ENCODE assay signal across 36 mouse cellular contexts in the genomic region with DNA sequence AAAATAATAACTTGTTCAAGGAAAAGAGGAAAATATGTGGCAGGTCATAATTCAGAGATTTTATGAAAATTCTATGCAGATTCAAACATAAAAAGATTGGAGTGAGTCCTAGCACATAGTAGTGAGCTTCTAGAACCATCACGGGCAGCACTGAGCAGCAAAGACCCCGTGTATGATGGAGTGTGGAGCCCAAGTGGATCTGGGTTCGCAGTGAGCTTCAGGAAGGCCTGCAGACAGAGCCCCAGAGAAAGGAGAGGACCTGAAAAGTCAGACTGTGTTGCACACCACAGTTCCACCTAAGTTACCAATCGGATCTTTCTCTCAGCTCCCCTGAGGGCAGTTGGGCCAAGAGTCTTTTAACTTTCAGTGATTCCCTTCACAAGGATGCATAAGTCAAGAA. TPM values are rescaled to one million over a fixed set of nuclear protein-coding genes. Genes with fewer than 3 reads are reported as not detected.
"Had no signal": no experiment of that assay in that cellular context is flagged by ENCODE, and none has a peak within 500 bp of the region (broad histone marks: within the 10 kb centered on the region; RNA-seq: fewer than 3 reads in every experiment).

No protein-coding gene starts in this region.

- H3K9me3 ChIP-seq: heart, embryonic 13.5 days; heart, embryonic 15.5 days; hindbrain, embryonic 10.5 days; hindbrain, embryonic 12.5 days; intestine, embryonic 15.5 days; kidney, embryonic 15.5 days; limb, embryonic 10.5 days; limb, embryonic 12.5 days; liver, embryonic 13.5 days had no signal

- H3K9ac ChIP-seq: heart, embryonic 13.5 days; heart, embryonic 15.5 days; hindbrain, embryonic 12.5 days; hindbrain, embryonic 14.5 days; intestine, embryonic 15.5 days; kidney, embryonic 15.5 days; limb, embryonic 12.5 days; liver, embryonic 13.5 days had no signal

- H3K27ac ChIP-seq: heart, embryonic 13.5 days; heart, embryonic 15.5 days; hindbrain, embryonic 10.5 days; hindbrain, embryonic 12.5 days; hindbrain, embryonic 14.5 days; intestine, embryonic 15.5 days; kidney, embryonic 15.5 days; layer of hippocampus, adult 2 months; left cerebral cortex, adult 2 months; limb, embryonic 10.5 days; limb, embryonic 12.5 days; liver, embryonic 13.5 days had no signal

- H3K36me3 ChIP-seq: heart, embryonic 15.5 days; hindbrain, embryonic 10.5 days; hindbrain, embryonic 12.5 days; intestine, embryonic 15.5 days; kidney, embryonic 15.5 days; limb, embryonic 10.5 days; limb, embryonic 12.5 days; liver, embryonic 13.5 days had no signal

- ATAC-seq: forebrain, embryonic 16.5 days; hindbrain, embryonic 16.5 days; inflammation-experienced regulatory T-cells, adult 6 months; intestine, embryonic 15.5 days; intestine, postnatal 0 days had no signal

- H3K4me2 ChIP-seq: heart, embryonic 13.5 days; heart, embryonic 15.5 days; hindbrain, embryonic 12.5 days; hindbrain, embryonic 14.5 days; intestine, embryonic 15.5 days; kidney, embryonic 15.5 days; limb, embryonic 12.5 days; liver, embryonic 11.5 days; liver, embryonic 13.5 days had no signal

- H3K27me3 ChIP-seq: heart, embryonic 13.5 days; heart, embryonic 15.5 days; hindbrain, embryonic 12.5 days; intestine, embryonic 15.5 days; kidney, embryonic 15.5 days; limb, embryonic 12.5 days; liver, embryonic 13.5 days had no signal

- H3K4me1 ChIP-seq: hindbrain, embryonic 12.5 days; limb, embryonic 10.5 days; limb, embryonic 12.5 days; liver, embryonic 13.5 days had no signal

- H3K4me3 ChIP-seq: heart, adult 2 months; heart, embryonic 13.5 days; heart, embryonic 15.5 days; hindbrain, embryonic 10.5 days; hindbrain, embryonic 12.5 days; intestine, embryonic 15.5 days; kidney, embryonic 15.5 days; layer of hippocampus, adult 2 months; left cerebral cortex, adult 2 months; limb, embryonic 10.5 days; limb, embryonic 12.5 days; liver, embryonic 13.5 days had no signal

- DNase-seq: gastrocnemius, postnatal 14 days; heart, adult 2 months; heart, postnatal 14 days; heart, postnatal 4 days; kidney, adult 18-20 months; kidney, adult 9 months; kidney, postnatal 10 days; kidney, postnatal 25 days; liver; liver, embryonic 13.5 days had no signal

RNA-seq across cellular contexts. Expression of a gene that starts 58.8 kb away (rescaled TPM):
- total RNA-seq: gastrocnemius, adult 8-10 months; gastrocnemius, postnatal 14 days; gastrocnemius, postnatal 4 days; granulocyte monocyte progenitor cell, adult 5-6 weeks; heart, adult 2 months; heart, postnatal 14 days; heart, postnatal 4 days; layer of hippocampus, adult 2 months; layer of hippocampus, postnatal 10 days; layer of hippocampus, postnatal 25 days; left cerebral cortex, adult 2 months; left cerebral cortex, postnatal 14 days; left cerebral cortex, postnatal 36 days had no signal
- polyA plus RNA-seq: forebrain, embryonic 16.5 days; frontal cortex, adult 2 months; heart, adult 2 months; heart, embryonic 13.5 days; heart, embryonic 15.5 days; heart, postnatal 0 days; hindbrain, embryonic 10.5 days; hindbrain, embryonic 12.5 days; hindbrain, embryonic 14.5 days; hindbrain, embryonic 16.5 days; inflammation-experienced regulatory T-cells, adult 6 months; intestine, embryonic 15.5 days; intestine, postnatal 0 days; kidney, embryonic 15.5 days; limb, embryonic 10.5 days; limb, embryonic 12.5 days; limb, embryonic 14.5 days; liver, embryonic 11.5 days; liver, embryonic 13.5 days had no signal
